Mouse (Mus musculus): ENCODE measurements at regions not wholly inside any gene's neighbourhood (a gene's known extent, or its start where the extent isn't known, plus 50 kb on each side); places are given as distances from the start of the nearest gene placed in this dataset.

DNA sequence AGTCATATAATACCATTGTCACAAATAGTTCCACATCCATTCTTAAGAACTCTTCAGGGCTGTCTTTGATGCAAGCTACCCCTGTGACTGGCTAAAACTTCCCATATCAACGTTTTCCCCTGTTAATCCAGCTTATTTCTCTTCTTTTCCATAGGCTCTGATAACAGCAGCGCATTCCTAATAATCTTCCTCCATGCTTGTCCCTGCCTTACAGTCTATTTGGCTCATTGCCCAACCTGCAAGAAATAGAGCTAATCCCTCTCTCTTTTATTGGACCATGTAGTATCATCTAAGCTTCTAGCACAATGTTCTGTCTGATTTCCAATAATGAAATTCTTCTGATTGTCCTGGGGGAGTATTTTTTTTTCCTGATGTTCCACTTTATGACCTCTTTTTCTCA, 573.1 kb downstream of the Lmo7 start:
- Histone ChIP-seq H3K36me3 (ENCODE audit: control insufficient read depth, insufficient read depth) (no peaks in the 10 kb centered on the region), H3K4me2 (ENCODE audit: low read depth) (no peak overlapping the region), H3K4me3 (no peak overlapping the region), H3K27me3 (ENCODE audit: control insufficient read depth, insufficient read depth, insufficient read length) (no peaks in the 10 kb centered on the region), H3K79me2 (ENCODE audit: control insufficient read depth, insufficient read depth) (no peaks in the 10 kb centered on the region), H3ac (ENCODE audit: control insufficient read depth, insufficient read length) (no peak overlapping the region)
- no peak for TF ChIP-seq MYOD1 (IDR thresholded peaks at IDR 0.05; ENCODE audit: control insufficient read depth in 1 of 3, insufficient read length in 2 of 3, low read depth in 2 of 3)
- TF ChIP-seq POLR2AphosphoS2 (IDR thresholded peaks at IDR 0.05; ENCODE audit: insufficient read length, low read depth): no peak
- TF ChIP-seq TCF12 (IDR thresholded peaks at IDR 0.05; ENCODE audit: insufficient read depth, poor library complexity, severe bottlenecking): no peak
- no peak for TF ChIP-seq SRF (IDR thresholded peaks at IDR 0.05; ENCODE audit: control insufficient read depth, insufficient read length, low read depth)
- TF ChIP-seq TCF3 (IDR thresholded peaks at IDR 0.05; ENCODE audit: insufficient read length, low read depth): no peak
- TF ChIP-seq REST (IDR thresholded peaks at IDR 0.05; ENCODE audit: insufficient read depth, insufficient read length): no peak
- TF ChIP-seq POLR2A (IDR thresholded peaks at IDR 0.05; ENCODE audit: insufficient read length, low read depth): no peak
- no peak for TF ChIP-seq MYOG (IDR thresholded peaks at IDR 0.05; ENCODE audit: control insufficient read depth in 1 of 3, insufficient read depth in 1 of 3, insufficient read length in 2 of 3, low read depth in 2 of 3)
- no peak for TF ChIP-seq USF1 (IDR thresholded peaks at IDR 0.05; ENCODE audit: low read depth)
- no peak for TF ChIP-seq E2F4 (IDR thresholded peaks at IDR 0.05; ENCODE audit: insufficient read depth)

DNA sequence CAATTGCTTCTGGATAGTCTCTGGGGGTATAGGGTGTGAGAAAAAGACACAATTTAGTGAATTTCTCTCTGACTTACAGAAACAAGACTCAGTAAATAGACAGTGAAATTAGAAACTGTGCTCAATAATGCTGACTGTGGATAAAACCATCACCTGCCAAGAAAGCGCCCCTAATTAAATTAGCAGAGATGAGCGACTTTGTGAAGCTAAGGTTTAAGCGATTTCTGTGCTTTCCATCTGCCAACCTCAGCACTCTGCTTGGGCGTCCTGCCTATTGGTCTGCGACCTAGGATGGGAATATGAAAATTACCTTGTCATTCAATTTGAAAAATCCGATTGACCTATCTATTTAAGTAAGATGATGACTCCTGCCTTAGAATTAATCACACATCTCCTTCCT, 570.5 kb downstream of the Lmo7 start:
- H3K36me3 ChIP-seq (ENCODE audit: control insufficient read depth, insufficient read depth): no peaks in the 10 kb centered on the region
- no peak overlapping the region for H3ac ChIP-seq (ENCODE audit: control insufficient read depth, insufficient read length)
- H3K4me3 ChIP-seq: no peak overlapping the region
- no peaks in the 10 kb centered on the region for H3K27me3 ChIP-seq (ENCODE audit: control insufficient read depth, insufficient read depth, insufficient read length)
- no peak overlapping the region for H3K4me2 ChIP-seq (ENCODE audit: low read depth)
- no peaks in the 10 kb centered on the region for H3K79me2 ChIP-seq (ENCODE audit: control insufficient read depth, insufficient read depth)
- TF ChIP-seq E2F4 (IDR thresholded peaks at IDR 0.05; ENCODE audit: insufficient read depth) (no peak), USF1 (IDR thresholded peaks at IDR 0.05; ENCODE audit: low read depth) (no peak), POLR2AphosphoS2 (IDR thresholded peaks at IDR 0.05; ENCODE audit: insufficient read length, low read depth) (no peak), POLR2A (IDR thresholded peaks at IDR 0.05; ENCODE audit: insufficient read length, low read depth) (no peak), MYOD1 (IDR thresholded peaks at IDR 0.05; ENCODE audit: control insufficient read depth in 1 of 3, insufficient read length in 2 of 3, low read depth in 2 of 3) (no peak), TCF3 (IDR thresholded peaks at IDR 0.05; ENCODE audit: insufficient read length, low read depth) (no peak), TCF12 (IDR thresholded peaks at IDR 0.05; ENCODE audit: insufficient read depth, poor library complexity, severe bottlenecking) (no peak), REST (IDR thresholded peaks at IDR 0.05; ENCODE audit: insufficient read depth, insufficient read length) (no peak), MYOG (IDR thresholded peaks at IDR 0.05; ENCODE audit: control insufficient read depth in 1 of 3, insufficient read depth in 1 of 3, insufficient read length in 2 of 3, low read depth in 2 of 3) (no peak), CEBPB (IDR thresholded peaks at IDR 0.05; ENCODE audit: insufficient read depth, poor library complexity, severe bottlenecking) (no peak), SRF (IDR thresholded peaks at IDR 0.05; ENCODE audit: control insufficient read depth, insufficient read length, low read depth) (no peak), MAX (IDR thresholded peaks at IDR 0.05; ENCODE audit: low read depth) (no peak)

DNA sequence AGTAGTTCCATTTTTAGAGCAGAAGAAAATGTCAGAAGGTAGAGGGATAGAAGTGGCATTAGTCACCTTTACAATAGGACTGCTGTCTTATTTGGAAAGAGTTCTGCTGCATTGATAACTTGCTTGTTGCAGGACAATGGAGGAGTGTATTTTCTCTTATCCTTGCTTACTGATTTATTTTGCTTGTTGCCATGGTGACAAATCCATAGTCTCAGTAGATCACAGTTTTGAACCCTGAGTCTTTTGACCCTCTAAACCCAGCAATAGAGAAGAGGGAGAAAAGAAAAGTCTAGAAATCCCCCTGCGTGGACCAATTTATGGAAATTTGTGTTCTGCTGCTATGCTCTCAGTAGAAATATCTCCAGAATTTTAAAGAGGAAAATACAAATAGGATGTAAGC, 561.6 kb downstream of the Lmo7 start:
- TF ChIP-seq MYOD1 (IDR thresholded peaks at IDR 0.05; ENCODE audit: control insufficient read depth in 1 of 3, insufficient read length in 2 of 3, low read depth in 2 of 3): no peak
- TF ChIP-seq TCF12 (IDR thresholded peaks at IDR 0.05; ENCODE audit: insufficient read depth, poor library complexity, severe bottlenecking): no peak
- TF ChIP-seq MAX (IDR thresholded peaks at IDR 0.05; ENCODE audit: low read depth): no peak
- TF ChIP-seq SRF (IDR thresholded peaks at IDR 0.05; ENCODE audit: control insufficient read depth, insufficient read length, low read depth): no peak
- no peak for TF ChIP-seq MYOG (IDR thresholded peaks at IDR 0.05; ENCODE audit: control insufficient read depth in 1 of 3, insufficient read depth in 1 of 3, insufficient read length in 2 of 3, low read depth in 2 of 3)
- TF ChIP-seq POLR2AphosphoS2 (IDR thresholded peaks at IDR 0.05; ENCODE audit: insufficient read length, low read depth): no peak
- no peak for TF ChIP-seq REST (IDR thresholded peaks at IDR 0.05; ENCODE audit: insufficient read depth, insufficient read length)
- no peak for TF ChIP-seq E2F4 (IDR thresholded peaks at IDR 0.05; ENCODE audit: insufficient read depth)
- H3ac ChIP-seq (ENCODE audit: control insufficient read depth, insufficient read length): no peak overlapping the region
- no peaks in the 10 kb centered on the region for H3K79me2 ChIP-seq (ENCODE audit: control insufficient read depth, insufficient read depth)
- no peaks in the 10 kb centered on the region for H3K36me3 ChIP-seq (ENCODE audit: control insufficient read depth, insufficient read depth)
- H3K4me3 ChIP-seq: no peak overlapping the region
- H3K4me2 ChIP-seq (ENCODE audit: low read depth): no peak overlapping the region
- H3K27me3 ChIP-seq (ENCODE audit: control insufficient read depth, insufficient read depth, insufficient read length): no peaks in the 10 kb centered on the region

DNA sequence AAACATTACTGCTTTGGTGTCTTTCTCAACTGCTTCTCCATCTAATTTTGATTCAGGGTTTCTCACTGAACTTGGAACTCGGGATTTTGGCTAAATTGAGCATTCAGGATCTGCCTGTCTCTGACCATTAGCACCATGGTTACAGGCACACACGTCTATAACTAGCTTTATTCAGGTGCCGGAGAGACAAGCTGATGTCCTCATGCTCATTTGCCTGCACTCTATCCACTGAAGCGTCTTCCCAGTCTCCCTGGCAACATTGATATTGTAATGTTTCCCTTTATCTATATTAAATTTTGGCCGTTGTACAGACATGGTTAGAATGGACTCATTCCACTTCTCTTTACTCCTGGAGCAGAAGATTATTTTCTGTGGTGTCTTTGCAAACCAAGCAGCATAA, 520.3 kb downstream of the Lmo7 start:
- Histone ChIP-seq H3K4me2 (ENCODE audit: low read depth) (no peak overlapping the region), H3K79me2 (ENCODE audit: control insufficient read depth, insufficient read depth) (no peaks in the 10 kb centered on the region), H3ac (ENCODE audit: control insufficient read depth, insufficient read length) (no peak overlapping the region), H3K4me3 (no peak overlapping the region), H3K36me3 (ENCODE audit: control insufficient read depth, insufficient read depth) (no peaks in the 10 kb centered on the region), H3K27me3 (ENCODE audit: control insufficient read depth, insufficient read depth, insufficient read length) (no peaks in the 10 kb centered on the region)
- TF ChIP-seq TCF12 (IDR thresholded peaks at IDR 0.05; ENCODE audit: insufficient read depth, poor library complexity, severe bottlenecking) (no peak), MAX (IDR thresholded peaks at IDR 0.05; ENCODE audit: low read depth) (no peak)

DNA sequence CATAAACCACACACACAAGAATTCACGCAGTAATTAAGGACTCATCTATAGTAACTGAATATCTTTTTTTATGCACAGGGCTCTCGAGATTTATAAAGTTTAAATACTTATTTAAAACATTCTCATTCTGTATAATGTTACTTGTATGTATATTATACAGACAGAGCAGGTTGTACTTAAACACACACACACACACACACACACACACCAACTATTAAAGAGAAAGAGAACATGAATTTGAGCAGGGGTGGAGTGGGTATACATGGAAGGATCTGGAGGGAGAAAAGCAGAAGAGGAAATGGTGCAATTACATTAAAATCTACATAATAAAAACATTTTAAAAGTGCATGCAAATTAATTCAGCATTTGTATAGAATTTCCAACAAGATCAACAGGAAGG, 518.8 kb downstream of the Lmo7 start:
- H3K27me3 ChIP-seq (ENCODE audit: control insufficient read depth, insufficient read depth, insufficient read length): no peaks in the 10 kb centered on the region
- no peak overlapping the region for H3ac ChIP-seq (ENCODE audit: control insufficient read depth, insufficient read length)
- no peak overlapping the region for H3K4me3 ChIP-seq
- TF ChIP-seq MAX (IDR thresholded peaks at IDR 0.05; ENCODE audit: low read depth) (no peak), POLR2A (IDR thresholded peaks at IDR 0.05; ENCODE audit: insufficient read length, low read depth) (no peak), MYOG (IDR thresholded peaks at IDR 0.05; ENCODE audit: control insufficient read depth in 1 of 3, insufficient read depth in 1 of 3, insufficient read length in 2 of 3, low read depth in 2 of 3) (no peak), TCF3 (IDR thresholded peaks at IDR 0.05; ENCODE audit: insufficient read length, low read depth) (no peak)
- no peaks in the 10 kb centered on the region for H3K36me3 ChIP-seq (ENCODE audit: control insufficient read depth, insufficient read depth)
- no peaks in the 10 kb centered on the region for H3K79me2 ChIP-seq (ENCODE audit: control insufficient read depth, insufficient read depth)
- H3K4me2 ChIP-seq (ENCODE audit: low read depth): no peak overlapping the region

All from myocyte (in vitro differentiated cells).